Mouse (Mus musculus): ENCODE measurements around the gene Fads2.

Gene Fads2

GRCm38 (mm10) chr19:10061624-10062023 lies 39.9 kb downstream of the Fads2 start:
- DNase-seq (ENCODE audit: low spot score) = no peak

- DNase-seq (ENCODE audit: low spot score) = no peak
These were observed 40.6 kb downstream of the Fads2 start for GRCm38 (mm10) chr19:10060783-10061590.

- peak; percentile 44 for DNase-seq (ENCODE audit: low spot score)
These were observed 41.5 kb downstream of the Fads2 start for GRCm38 (mm10) chr19:10059911-10060567.

- DNase-seq (ENCODE audit: low spot score) = no peak
These were observed 42.6 kb downstream of the Fads2 start for GRCm38 (mm10) chr19:10058876-10059427.

GRCm38 (mm10) chr19:10058352-10058825 lies 43.2 kb downstream of the Fads2 start:
- no peak for DNase-seq (ENCODE audit: low spot score)

DNA sequence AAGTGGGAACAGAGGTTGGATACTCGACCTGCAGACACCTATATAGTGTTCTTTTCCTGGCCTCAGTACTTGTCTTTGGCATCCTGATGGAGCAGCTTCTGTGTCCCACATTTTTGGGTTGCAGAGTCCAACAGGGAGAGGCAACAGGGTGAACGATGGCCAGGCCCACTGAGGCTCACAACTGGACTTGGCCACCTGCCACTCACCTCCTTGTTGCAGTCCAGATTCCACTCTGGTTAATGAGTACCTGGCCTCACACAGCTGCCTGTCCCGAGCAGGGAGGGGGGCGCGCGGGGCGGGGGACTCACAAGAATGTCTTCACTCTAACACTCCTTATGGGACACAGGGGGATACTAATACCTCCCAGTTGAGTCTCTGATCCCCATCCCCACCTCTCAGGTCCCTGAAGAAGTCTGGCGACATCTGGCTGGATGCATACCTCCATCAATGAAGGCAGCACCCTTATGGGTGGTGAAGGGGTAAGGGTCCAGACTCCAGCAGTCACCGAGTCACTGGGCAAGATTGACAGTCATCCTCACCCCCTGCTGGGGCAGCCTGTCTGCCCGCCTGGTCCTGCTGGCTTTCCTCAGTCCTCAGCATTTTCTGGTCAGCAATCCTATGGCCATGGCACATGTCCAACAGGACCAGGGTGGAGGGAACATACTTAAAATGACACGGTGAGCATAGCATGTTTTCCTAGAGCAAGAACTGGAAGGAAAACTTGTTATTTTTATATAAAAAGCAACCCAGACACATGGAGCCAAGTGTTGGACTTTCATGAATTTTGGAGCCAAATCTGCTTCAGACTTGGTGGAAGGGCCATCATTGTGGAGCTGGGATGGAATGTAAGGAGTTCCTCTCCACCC lies 43.8 kb downstream of the Fads2 start:
- no peak for DNase-seq (ENCODE audit: low spot score)

GRCm38 (mm10) chr19:10056686-10057085 lies 44.9 kb downstream of the Fads2 start:
- no peak for DNase-seq (ENCODE audit: low spot score)

DNA sequence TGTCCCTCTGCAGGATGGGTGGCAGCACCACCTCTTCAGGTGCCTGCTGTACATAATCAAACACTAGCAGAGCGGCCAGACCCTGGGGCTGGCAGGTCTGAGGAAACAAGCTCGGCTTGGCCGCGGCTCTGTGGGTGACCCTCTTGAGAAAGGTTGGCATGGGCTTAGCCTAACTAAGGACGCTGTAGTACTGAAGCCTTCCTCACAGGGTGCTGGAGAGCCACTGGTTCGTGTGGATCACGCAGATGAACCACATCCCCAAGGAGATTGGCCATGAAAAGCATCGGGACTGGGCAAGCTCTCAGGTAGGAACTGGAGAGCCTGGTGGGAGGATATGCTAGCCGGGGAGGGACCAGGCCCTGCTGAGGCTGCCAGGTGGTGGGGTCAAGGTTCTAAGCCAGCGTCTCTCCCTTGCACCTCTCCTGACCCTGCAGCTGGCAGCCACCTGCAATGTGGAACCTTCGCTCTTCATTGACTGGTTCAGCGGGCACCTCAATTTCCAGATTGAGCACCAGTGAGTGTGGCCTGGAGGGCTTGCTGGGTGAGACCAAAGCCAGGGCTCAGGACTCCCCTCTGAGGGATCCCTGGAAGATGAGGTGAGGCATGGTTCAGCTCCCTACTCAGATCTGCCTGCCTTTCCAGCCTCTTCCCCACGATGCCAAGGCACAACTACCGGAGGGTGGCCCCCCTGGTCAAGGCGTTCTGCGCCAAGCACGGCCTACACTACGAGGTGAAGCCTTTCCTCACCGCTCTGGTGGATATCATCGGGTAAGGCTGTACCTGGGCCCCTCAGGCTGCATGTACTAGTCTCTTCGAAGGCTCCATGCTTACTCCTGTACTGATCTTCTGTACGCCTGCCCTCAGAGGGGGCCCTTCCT lies 45.5 kb downstream of the Fads2 start:
- no peak for DNase-seq (ENCODE audit: low spot score)

DNA sequence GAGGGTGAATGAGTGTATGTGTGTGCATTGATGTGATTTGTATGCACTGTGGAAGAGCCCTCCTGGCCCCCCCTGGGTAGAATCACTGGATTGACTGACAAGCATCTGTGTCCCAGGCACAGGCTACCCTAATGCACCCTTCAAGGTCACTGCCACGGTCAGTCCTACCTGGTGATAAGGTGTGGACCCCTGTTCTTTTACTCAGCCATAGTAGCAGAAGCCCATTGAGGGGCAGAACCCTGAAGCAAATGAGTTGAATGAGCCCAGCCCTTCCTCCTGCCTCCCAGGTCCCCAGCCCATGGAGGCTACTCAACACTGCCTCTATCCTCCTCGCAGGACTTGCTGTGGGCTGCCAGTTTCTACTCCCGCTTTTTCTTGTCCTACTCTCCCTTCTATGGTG lies 46.3 kb downstream of the Fads2 start:
- no peak for DNase-seq (ENCODE audit: low spot score)

DNA sequence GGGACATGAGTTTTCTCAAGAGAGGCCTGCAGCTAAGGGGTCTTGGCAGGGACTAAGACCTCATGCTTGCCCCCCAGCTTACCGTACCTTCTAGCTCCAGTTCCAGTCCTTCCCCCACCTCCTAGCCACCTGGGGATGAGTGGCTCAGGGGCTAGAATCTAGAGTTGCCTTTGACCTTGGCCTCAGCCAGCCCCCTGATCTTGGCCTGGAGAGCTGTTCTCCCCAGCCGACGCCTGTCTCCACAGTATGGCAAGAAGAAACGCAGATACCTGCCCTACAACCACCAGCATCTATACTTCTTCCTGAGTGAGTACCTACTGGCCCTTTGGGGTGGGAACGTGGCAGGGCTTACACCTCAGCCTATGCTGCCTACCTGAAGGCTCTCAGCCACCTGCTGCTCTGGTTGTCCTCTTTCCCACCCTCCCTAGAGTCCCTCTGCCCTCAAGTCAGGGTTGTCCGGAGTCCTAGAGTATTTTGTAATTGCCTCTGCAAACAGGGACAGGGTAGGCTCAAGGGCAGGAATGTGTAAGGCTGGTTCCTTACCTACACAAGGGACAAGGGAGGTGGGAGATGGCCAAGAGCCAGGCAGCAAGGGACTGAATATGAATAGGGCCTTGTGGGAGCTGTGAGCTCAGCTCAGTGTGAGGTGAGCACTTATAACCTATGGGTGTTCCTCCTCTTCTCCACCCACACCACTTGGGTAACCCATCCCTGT lies 47.0 kb downstream of the Fads2 start:
- DNase-seq (ENCODE audit: low spot score) = no peak

DNA sequence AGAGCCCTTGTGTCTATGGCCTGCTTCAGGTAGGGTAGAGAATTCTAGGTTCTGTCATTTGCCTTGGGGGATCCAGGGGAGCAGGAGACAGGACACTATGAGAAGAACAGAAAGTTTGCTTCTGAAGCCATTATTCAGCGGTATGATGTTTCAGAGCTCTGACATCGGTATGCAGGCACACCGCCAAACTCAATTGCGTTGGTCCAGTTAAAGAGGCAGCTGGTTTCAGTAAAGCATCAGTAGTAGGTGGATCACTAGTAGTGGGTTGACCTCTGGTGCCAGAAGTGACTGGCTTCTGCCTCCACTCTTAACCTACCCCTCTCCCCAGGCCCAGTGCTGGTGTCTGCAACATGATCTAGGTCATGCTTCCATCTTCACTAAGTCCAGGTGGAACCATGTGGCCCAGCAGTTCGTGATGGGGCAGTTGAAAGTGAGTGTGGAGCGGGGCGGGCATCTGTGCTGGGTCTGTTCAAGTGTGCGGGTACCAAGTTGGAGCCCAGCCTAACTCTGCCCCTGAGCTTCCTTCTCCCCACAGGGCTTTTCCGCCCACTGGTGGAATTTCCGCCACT lies 47.8 kb downstream of the Fads2 start:
- no peak for DNase-seq (ENCODE audit: low spot score)

- no peak for DNase-seq (ENCODE audit: low spot score)
These were observed 48.8 kb downstream of the Fads2 start for GRCm38 (mm10) chr19:10052698-10053097.

DNA sequence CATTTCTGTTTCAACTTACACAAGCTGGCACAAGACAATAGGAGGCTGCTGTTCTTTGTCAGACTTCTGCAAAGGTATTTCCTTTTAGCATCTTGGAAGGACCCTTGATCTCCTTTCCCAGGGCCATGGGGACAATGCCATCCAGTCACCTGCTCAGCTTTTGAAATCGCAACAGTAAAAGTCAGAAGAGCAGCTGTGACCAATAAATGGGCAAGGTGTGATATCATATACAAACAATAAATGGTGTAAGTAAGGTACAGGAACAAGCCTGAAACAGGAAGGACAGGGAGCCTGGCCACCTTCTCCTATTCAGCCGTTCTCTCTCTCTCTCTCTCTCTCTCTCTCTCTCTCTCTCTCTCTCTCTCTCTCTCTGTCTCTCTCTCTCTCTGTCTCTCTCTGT lies 51.1 kb downstream of the Fads2 start:
- no peak for DNase-seq (ENCODE audit: low spot score)

- DNase-seq (ENCODE audit: low spot score) = no peak
These were observed 52.0 kb downstream of the Fads2 start for GRCm38 (mm10) chr19:10049533-10049932.

DNA sequence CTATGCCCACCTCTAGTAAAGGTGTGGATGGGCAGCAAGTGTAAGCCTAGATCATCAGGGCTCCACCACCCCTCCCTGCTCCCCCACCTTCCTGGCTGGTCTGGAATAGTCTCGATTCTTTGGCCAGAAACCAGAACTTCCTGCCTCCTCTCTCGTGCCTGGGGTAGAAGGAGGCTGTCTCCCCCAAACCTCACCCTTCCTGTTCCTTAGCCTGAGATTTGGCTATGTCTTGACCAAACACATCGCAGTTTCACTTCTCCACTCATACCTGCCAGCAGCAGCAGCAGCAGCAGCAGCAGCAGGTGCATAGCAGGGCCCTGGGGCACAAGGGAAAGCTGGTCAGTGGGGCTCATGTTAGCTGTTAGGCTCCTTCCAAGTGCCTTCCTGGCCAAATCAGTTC lies 54.6 kb downstream of the Fads2 start:
- no peak for DNase-seq (ENCODE audit: low spot score)

- DNase-seq (ENCODE audit: low spot score) = no peak
These were observed 55.2 kb downstream of the Fads2 start for GRCm38 (mm10) chr19:10046346-10046745.

DNA sequence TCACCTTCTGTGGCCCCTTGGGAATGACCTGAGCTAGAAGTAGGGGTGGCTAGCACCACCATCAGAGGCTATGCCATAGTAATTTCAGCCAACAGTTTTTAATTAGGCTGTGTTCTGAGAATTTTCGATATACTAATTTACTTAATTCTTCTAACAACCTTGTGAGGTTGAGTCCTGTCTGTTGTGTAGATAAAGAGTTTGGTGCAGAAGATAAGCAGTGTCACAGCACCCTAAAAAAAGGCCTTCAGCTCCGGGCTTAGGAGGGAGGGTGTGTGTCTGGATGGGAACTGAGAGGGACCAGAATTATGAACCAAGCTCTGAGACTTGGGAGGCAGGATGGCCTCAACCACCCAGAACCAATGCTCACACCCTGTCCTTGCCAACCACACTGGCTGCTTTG lies 55.8 kb downstream of the Fads2 start:
- DNase-seq (ENCODE audit: low spot score) = no peak

GRCm38 (mm10) chr19:10043643-10044042 lies 57.9 kb downstream of the Fads2 start:
- DNase-seq (ENCODE audit: low spot score) = no peak

GRCm38 (mm10) chr19:10042816-10043215 lies 58.7 kb downstream of the Fads2 start:
- no peak for DNase-seq (ENCODE audit: low spot score)

- no peak for DNase-seq (ENCODE audit: low spot score)
These were observed 59.3 kb downstream of the Fads2 start for GRCm38 (mm10) chr19:10042232-10042631.
